Mouse (Mus musculus): ENCODE data around the gene Klhl26.

The Klhl26 gene

DNA sequence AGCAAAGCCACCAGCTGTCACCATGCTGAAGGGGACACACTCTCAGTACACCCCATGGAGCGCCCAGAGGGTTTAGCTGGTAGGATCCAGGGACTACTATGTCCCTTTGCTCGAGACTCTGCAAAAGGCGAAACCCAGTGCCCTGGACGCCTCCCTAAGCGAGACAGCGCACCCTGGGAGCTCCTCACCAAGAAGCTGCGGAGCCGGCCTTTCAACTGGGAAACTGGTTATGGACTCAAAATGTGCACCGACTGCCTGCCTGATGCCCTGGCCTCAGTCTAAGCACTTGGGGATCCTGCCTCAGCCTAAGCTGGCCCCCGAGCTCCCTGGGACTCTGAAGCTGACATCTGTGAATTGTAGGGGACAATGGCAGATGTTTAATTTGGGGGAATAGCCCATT, 67.7 kb downstream of the Klhl26 start:
- no peak for DNase-seq (ENCODE audit: low spot score)

DNA sequence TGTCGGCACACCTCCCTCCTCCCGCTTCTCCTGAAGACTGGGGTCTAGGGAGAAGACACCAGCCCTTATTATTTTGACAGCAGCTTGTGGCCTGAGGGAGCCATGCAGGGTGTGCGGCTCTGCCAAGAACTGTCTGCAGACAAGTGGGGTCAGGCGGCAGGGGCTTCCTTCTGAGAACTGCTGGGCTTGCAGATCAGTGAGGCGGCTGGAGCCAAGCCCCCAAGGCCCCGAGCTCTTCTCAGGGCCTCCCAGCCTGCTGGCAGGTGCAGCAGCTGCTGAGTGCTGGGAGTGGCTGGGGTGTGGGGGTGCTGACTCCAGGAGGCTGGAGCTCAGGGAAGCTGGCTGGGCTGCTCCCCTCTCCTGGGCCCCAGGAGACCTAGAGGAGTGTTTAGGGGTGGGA, 68.5 kb downstream of the Klhl26 start:
- DNase-seq (ENCODE audit: low spot score): no peak

DNA sequence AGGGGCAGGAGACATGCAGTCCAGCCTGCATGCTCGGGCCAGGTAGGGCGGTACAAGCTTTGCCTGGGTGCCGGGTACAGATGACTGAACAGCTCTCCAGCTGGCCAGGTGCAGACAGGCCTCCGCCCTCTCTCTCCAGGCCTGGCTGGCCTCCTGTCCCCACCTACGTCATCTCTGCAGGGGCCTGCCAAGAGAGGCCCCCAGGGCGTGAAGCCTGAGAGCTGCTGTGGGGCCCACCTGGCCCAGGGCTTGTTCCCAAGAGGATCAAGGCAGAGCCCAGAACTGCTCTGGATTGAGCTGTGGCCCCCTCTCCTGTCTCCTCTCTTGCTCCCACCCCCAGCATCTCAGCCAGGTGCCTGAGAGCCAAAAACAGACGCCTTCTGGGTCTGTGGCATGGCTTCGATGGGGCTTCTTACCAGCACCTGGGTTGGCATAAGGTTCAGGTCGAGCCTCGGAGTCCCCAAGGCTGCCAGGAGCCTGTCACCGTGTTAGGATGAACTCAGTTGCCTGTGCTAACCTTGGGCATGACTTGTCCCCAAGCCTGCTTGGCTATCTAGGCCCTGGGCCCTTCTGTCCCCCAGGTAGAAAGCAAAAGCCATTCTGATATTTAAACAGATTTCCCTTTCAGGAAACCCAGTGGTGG, 70.2 kb downstream of the Klhl26 start:
- DNase-seq (ENCODE audit: low spot score): no peak

DNA sequence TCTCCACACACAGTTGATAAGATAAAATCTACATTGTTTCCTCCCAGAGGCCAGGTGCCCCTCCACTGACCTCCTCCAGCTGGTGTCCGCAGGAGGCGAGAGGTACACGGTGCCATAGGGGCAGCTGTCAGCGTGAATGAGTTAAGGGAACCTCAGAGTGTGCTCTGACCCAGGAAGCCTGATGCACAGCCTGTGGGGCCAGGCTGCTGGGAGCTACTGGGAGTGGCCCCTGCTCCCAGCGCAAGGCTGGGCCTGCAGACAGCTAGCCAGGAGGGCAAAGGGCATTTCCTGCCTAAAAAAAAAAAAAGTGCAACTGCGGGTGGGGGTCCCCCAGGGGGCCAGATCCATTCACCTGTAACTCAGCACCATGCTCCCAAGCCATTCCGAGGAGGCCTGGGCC, 71.6 kb downstream of the Klhl26 start:
- no peak for DNase-seq (ENCODE audit: low spot score)

DNA sequence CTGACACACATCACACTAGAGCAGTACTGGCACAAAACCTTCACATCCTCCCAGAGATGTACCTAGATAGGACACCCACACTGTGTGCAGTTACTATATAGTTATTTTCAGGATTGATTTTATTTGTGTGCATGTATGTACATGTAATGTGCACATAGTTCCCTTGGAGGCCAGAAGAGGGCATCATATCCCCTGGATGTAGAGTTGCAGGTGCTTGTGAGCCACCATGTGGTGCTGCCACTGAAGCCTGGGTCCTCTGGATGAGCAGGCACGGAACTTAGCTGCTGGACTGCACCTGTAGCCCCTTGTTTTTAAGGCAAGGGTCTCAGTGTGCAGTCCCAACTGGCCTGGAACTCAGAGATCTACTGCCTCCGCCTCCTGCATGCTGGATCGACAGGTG, 72.6 kb downstream of the Klhl26 start:
- DNase-seq (ENCODE audit: low spot score): no peak

Measured in ovary, postnatal 10 days (tissue).